Mouse (Mus musculus) heart, adult 11 months (tissue): ENCODE measurements around the gene Mgmt.

ENCODE experiments used
- DNase-seq: peaks from one replicate; pipeline ENCODE4 v3.0.0; 2022

Gene Mgmt

GRCm38 (mm10) chr7:137008321-137008720 lies 113.9 kb downstream of the Mgmt start:
- peak; percentile 28 for DNase-seq

- peak; percentile 82 for DNase-seq
Observed at GRCm38 (mm10) chr7:137009732-137010275, 115.4 kb downstream of the Mgmt start.

DNA sequence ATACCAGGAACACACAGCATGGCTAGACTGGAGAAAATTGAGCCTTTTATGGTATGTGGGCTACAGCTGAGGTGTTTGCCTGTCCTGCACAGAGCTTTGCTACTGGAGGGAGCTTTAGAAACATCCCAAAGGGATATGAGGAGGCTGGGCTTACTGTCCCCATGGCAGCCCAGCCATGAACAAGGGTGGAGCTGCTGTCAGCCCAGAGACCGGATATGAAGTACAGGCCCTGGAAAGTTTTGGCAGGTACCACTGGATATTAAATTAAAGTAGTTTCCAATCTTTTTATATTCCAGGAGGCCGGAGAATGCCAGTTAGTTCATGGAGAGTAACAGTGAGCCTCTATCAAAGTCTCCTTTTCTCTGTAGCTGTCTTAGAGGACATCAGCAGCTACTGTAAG lies 116.0 kb downstream of the Mgmt start:
- peak; percentile 94 for DNase-seq

DNA sequence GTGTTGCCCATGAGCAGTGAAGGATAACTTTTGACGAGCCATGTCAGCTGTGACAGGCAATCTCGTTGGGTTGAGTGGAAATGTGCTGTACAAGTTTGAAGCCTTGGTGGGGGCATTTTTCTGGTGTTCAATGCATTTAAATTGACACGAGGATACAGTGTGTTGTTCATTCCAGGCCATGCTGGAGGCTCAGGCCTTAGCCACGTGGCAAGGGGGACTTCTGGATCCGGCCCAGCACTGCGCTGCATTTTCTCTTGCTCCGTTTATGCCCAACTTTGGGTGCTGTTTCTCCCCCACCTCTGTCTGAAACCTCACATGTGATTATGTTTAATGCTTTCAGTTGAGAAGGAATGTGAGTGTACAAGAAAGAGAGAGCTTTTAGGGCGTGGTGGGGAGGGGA lies 118.3 kb downstream of the Mgmt start:
- DNase-seq: peak; percentile 62

GRCm38 (mm10) chr7:137013433-137013832 lies 119.0 kb downstream of the Mgmt start:
- DNase-seq: peak; percentile 80

GRCm38 (mm10) chr7:137018614-137019013 lies 124.2 kb downstream of the Mgmt start:
- peak; percentile 54 for DNase-seq

GRCm38 (mm10) chr7:137020195-137020594 lies 125.8 kb downstream of the Mgmt start:
- peak; percentile 76 for DNase-seq

DNA sequence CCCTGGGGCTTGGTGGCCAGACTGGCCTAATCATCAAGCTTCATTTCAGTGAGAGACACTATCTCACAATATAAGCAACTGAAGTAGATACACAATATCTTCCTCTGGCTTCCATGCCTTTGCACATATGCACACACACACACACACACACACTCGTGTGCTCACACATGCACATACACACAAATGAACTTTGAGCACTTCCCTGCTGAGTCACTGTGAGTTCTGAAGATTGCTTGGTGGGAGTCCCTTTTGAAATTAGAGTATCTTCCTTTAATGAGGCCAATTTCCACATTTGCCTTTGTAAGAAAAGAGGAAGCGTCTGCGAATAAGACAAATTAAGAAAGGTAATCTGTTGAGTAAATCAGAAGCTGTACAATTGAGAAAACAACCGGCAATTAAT lies 136.4 kb downstream of the Mgmt start:
- no peak for DNase-seq

DNA sequence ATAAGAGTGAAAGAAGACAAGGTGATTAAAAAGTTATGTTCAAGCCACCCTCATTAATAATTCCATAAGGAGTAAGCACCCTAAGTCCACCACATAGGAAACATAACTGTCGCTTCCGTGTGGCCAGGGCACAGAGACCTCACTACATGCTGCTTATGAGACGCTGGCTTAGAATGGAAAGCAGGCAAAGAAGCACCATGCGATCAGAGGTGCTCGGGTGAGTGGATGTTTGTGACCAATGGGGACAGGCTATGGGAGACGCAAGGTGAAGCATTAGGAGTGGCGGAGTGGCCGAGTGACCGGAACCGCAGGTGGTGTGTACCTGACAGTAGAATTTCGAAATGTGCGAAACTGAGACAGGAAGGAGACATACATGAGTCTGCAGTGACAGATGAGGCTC lies 138.8 kb downstream of the Mgmt start:
- peak; percentile 82 for DNase-seq

DNA sequence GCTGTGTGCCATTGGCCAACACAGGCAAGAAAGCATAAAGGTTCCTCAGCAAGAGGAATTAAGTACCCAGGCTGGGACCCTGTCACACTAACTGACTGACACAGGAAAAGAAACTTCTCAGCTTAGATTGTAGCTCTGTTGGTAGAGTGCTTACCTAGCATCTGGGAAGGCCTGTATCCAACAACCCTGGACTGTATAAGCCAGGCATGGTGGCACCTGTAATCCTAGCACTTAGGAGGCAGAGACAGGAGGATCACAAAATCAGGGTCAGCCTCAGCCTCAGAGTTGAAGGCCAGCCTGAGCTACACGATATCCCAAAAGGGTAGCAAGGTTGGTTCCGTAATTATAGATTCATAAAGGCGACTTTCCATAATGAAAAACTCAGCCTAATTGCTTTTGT lies 140.6 kb downstream of the Mgmt start:
- DNase-seq: peak; percentile 61

DNA sequence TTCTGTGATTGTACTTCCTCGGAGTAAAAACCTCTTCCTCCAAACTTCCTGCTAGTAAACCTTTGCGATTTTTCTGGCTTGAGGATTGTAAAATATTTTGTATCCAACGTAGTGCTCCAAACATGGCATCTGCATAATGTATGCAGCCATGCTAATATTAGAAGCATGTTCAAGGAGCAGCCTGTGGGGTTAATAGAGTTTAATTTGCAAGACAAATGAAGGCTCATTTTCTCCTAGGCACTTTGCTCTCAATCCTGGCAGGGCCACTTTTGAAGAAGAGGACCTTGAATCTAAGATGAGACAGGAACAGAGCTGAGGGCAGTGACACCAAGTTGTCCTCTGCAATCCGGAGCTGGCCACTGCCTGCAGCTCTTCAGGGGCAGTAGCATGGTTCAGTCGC lies 141.5 kb downstream of the Mgmt start:
- DNase-seq: peak; percentile 10

GRCm38 (mm10) chr7:137037471-137037870 lies 143.1 kb downstream of the Mgmt start:
- DNase-seq: peak; percentile 73

- no peak for DNase-seq
Observed at GRCm38 (mm10) chr7:137037872-137038271, 143.5 kb downstream of the Mgmt start.

DNA sequence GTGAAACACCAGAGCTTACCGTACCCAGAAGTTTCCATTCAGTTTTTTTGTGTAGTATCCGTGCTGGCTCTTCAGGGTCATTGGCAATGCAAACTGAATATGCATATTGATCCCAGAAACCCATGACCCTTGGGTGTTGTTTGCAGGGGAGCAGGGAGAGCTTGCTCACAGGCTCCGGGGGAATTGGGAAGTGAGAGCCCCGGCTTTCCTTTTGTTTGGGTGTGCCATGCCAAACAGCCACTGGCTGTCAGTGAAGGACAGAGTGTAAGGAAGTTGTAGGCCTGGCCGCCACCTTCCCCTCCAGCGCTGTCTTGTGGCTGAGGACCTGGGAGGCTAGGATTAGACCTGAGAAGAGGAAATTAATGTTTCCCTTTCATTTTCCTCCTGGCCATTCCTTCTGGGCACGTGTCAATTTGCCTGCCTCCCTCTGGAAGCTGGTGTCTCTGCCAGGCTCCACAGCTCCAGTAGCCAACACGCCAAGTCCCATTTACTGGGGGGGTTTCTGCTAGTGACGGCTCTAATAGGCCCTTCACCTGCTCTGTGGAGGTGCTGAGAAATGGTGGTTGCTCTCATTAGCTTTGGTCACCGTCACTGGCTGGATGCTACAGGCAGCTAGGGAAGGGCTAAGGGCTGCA lies 144.0 kb downstream of the Mgmt start:
- DNase-seq: peak; percentile 86

- DNase-seq: no peak
Observed at GRCm38 (mm10) chr7:137038946-137039320, 144.5 kb downstream of the Mgmt start.

DNA sequence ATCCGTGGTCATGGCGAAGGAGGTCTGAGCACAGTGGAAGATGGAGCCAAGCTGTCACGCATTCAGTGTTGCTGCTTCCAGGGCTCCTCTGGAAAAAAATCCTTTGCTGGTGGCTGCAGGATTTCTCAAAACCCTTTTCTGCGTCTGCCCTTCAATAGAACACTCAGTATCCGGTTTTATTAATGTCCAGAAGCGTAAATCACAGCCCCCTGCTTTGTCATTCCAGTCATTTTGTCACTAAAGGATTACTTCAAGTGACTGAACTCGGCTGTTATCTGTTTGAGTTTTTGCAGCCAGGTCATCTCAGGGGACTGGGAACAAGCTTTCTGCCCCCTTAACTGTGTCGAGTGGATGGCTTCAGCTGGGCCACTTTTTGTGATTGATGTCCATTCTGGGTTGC lies 146.2 kb downstream of the Mgmt start:
- no peak for DNase-seq

DNA sequence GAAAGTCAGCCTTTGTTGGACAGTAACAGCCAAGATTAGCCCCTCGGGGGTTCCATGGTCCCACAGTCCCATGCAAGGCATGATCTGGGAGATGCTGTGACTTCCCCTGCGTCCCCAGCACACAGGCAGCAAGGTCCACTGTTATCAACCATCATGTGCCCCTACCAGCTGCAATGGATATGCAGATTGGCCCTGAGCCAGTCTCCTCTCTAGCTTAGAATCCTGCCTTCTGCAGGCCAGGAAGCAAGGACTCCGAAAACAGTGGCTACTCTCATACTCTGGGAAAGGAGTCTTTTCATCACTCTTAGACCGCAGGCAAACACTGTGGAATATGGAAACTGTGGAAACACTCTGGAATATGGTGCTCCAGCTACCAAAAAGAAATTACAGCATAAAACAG lies 152.5 kb downstream of the Mgmt start:
- no peak for DNase-seq

GRCm38 (mm10) chr7:137048086-137048922 lies 153.9 kb downstream of the Mgmt start:
- no peak for DNase-seq

DNA sequence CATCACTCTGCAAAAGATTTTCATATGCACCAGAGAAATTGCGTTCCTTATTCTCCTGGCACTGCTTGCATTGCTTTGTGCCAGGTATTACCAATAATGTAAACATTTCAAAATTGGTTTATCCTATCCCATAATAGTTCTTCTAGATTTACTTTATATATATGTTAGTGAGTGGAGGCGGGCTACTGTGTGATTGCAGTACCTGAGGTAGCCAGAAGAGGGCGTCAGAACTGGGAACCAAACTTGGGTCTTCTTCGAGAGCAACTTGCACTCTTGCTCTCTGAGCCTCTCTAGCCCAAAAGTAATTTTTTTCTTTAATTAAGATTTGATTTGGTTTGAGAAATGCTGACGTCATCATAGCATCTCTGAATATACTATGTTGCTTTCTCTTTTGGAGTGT lies 159.9 kb downstream of the Mgmt start:
- DNase-seq: no peak

- peak; percentile 93 for DNase-seq
Observed at GRCm38 (mm10) chr7:137056126-137056525, 161.7 kb downstream of the Mgmt start.

DNA sequence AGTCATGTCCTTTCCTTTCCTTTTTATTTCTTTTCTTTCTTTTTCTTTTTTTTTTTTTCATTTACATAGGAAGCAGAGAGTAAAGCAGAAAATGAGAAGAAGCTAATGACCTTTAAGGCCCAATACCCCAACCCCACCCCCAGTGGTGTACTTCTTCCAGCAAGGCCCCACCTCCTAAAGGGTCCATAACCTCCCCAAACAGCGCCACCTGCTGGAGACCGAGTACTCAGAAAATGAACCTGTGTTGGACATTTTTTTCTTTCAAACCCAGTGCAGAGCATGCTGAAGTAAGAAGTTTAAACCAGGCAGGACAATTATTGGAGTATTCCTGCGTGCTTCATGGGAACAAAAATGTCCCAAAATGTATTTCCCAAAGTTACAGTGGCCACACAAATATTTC lies 166.1 kb downstream of the Mgmt start:
- no peak for DNase-seq

- peak; percentile 91 for DNase-seq
Observed at GRCm38 (mm10) chr7:137061109-137061508, 166.7 kb downstream of the Mgmt start.

- no peak for DNase-seq
Observed at GRCm38 (mm10) chr7:137064255-137064654, 169.8 kb downstream of the Mgmt start.

DNA sequence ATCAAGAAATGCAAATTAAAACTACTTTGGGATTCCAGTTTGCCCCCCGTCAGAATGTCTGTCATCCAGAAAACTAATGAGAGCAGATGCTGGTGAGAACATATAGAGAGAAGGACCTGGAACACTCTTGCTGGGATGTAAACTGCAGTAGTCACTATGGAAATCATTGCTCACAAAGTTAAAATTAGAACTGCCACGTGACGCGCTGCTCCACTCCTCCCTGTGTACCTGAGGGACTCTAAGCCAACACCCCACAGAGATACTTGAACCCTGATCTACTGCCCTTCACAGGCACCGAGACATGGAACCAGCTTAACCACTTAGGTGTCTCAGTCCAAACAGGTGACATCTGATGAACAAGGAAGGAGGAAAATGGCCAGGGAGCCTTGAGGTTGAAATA lies 171.0 kb downstream of the Mgmt start:
- DNase-seq: no peak
